Mouse (Mus musculus) kidney, adult 2 months (tissue): ENCODE data around the gene Gcg.

Experiments
- CTCF ChIP-seq: fragments of 200-500 bp; conservative IDR thresholded peaks from 2 replicates; pipeline ENCODE4 v1.5.1; 2011; ENCODE audit warnings: low read depth, mild to moderate bottlenecking, control low read depth, low read length, moderate library complexity, mixed read lengths; ENCODE audit not compliant: insufficient read depth, insufficient read length
- POLR2A ChIP-seq: fragments of 200-500 bp; IDR thresholded peaks from one replicate; pipeline ENCODE4 v1.6.1; 2011; ENCODE audit warnings: low read depth, low read length, control low read depth

- TF ChIP-seq CTCF = no peak
- TF ChIP-seq POLR2A = no peak
These were observed 20.2 kb downstream of the Gcg start for GRCm38 (mm10) chr2:62463287-62463686.
